Mouse (Mus musculus): ENCODE measurements at regions not wholly inside any gene's neighbourhood (a gene's known extent, or its start where the extent isn't known, plus 50 kb on each side); places are given as distances from the start of the nearest gene placed in this dataset.

- no peak for DNase-seq (ENCODE audit: low spot score in 2 of 2)
Measured at GRCm38 (mm10) chr2:174848981-174849681, 88.7 kb downstream of the Edn3 start.

GRCm38 (mm10) chr2:174850860-174851259 is 90.4 kb downstream of the Edn3 start:
- no peak for DNase-seq (ENCODE audit: low spot score in 2 of 2)

- DNase-seq (ENCODE audit: low spot score in 2 of 2) = peak; percentile 20 to 68
Measured at GRCm38 (mm10) chr2:174851525-174852330, 91.3 kb downstream of the Edn3 start.

GRCm38 (mm10) chr2:174853786-174854185 is 93.4 kb downstream of the Edn3 start:
- no peak for DNase-seq (ENCODE audit: low spot score in 2 of 2)

DNA sequence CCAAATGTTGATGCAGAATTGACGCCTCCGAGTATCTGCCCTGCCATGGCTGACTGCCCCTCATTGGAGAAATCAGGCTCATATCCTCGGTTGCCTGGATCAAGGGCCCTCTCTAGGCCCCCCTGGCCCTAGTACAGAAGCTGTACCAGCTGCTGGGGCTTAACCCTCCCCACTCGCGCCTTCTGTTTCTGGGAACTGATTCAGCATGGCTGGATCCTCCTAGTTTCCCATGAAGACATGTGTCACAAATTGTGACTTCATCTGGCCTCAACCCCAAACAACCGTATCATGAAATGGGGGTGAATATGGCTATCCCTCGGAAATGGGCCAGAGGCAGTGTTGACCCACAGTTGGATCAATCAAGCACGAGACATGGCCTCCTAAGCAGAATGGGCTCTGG is 95.1 kb downstream of the Edn3 start:
- no peak for DNase-seq (ENCODE audit: low spot score in 2 of 2)

GRCm38 (mm10) chr2:174856135-174856534 is 95.7 kb downstream of the Edn3 start:
- DNase-seq (ENCODE audit: low spot score in 2 of 2) = no peak

- DNase-seq (ENCODE audit: low spot score in 2 of 2) = peak; percentile 68 to 77
Measured at GRCm38 (mm10) chr2:174858011-174858834, 97.8 kb downstream of the Edn3 start.

GRCm38 (mm10) chr2:174858835-174859215 is 98.4 kb downstream of the Edn3 start:
- DNase-seq (ENCODE audit: low spot score in 2 of 2) = no peak

DNA sequence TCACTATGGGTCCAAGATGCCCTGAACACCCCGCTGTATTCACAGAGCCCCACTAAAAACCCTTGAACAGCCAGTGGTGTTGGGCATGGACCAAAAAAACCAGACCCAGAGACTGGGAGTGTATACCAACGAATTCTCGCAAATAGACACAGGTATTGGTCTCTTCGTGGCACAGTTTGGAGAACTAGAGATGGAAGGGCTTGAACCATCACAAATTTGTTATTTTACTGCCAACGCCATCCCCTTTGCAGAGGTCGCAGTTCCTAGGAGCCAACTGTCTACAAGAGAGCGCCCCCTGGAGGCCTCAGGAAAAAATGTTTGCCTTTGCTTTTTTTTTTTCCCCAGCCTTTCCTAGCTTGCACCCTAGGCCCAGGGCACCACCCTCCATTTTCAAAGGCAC is 99.1 kb downstream of the Edn3 start:
- DNase-seq (ENCODE audit: low spot score in 2 of 2) = peak in 1 of 2 experiments; percentile 7

- DNase-seq (ENCODE audit: low spot score in 2 of 2) = no peak
Measured at GRCm38 (mm10) chr2:174864657-174865056, 104.2 kb downstream of the Edn3 start.

- no peak for DNase-seq (ENCODE audit: low spot score in 2 of 2)
Measured at GRCm38 (mm10) chr2:174866546-174866945, 106.1 kb downstream of the Edn3 start.

DNA sequence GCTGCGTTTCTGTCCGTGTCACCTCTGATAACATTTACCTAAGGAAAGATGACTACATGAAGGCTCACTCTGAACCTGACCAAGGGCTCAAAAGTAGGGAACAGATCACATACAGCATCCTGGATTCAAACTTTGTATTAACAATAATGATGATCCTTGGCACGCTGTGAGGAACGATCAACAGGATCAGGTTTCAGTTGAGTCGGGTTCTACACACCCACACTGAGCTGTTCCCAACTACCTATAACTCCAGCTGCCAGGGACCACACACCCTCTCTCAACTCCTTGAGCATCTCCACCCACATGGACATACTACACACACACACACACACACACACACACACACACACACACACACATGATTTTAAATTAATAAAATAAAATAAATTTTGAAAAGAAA is 107.0 kb downstream of the Edn3 start:
- no peak for DNase-seq (ENCODE audit: low spot score in 2 of 2)

GRCm38 (mm10) chr2:174868186-174868585 is 107.8 kb downstream of the Edn3 start:
- DNase-seq (ENCODE audit: low spot score in 2 of 2) = no peak

- no peak for DNase-seq (ENCODE audit: low spot score in 2 of 2)
Measured at GRCm38 (mm10) chr2:174868743-174869369, 108.4 kb downstream of the Edn3 start.

DNA sequence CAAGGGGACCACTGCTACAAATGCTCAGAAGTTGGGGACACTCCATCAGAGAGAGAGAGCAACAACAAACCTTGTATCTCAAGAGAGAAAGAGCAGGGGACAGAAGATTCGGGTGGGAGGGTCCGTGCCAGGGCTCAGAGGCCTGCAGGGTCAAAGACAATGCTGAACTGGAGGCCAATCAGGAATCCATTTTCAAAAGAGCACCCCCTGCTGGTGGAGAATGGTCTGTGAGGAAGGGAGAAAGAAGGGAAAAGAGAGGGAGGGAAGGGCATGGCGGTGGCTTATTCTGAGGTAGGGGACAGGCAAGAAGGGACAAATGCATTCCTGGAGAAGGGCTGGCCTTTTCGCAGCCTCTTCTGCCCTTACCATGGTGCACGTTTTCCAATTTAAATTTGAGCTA is 109.9 kb downstream of the Edn3 start:
- no peak for DNase-seq (ENCODE audit: low spot score in 2 of 2)

DNA sequence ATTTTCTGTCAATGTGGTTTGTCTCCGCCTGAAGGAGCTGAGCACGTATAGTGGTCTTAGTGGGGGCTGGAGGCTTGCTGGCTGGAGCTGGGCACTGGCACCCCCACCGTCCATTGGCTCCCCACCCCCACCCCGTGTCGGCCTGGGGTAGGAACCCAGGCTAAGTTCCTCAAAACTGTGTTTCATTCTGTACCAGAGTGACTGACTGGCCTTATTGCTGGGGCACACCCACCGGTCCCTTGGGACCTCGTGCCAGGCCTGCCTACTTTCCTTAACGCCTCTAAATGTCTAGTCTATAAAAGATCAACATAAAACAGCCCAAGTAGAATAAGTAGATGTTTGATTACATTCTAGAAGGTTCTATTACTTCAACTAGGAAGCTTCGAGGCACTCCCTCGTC is 110.8 kb downstream of the Edn3 start:
- no peak for DNase-seq (ENCODE audit: low spot score in 2 of 2)

- DNase-seq (ENCODE audit: low spot score in 2 of 2) = no peak
Measured at GRCm38 (mm10) chr2:174871844-174872243, 111.4 kb downstream of the Edn3 start.

DNA sequence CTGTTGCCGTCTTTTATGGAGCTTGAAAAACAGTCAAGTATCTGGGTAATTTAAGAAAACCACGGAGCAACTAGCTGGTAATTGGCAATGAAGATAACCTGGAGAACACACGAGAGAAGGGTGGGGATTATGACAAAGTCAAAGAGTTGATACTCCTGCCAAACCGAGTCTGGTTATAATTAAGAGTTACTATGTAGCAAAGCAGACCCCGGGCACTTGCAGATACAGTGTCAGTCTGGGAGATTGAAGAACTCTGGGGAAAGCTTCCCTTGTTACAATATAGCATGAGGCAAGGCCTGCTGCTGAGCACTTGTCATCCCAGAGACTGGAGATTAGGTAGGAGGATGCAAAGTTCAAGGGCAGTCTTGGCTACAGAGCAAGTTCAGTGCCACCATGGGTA is 116.5 kb downstream of the Edn3 start:
- no peak for DNase-seq (ENCODE audit: low spot score in 2 of 2)

DNA sequence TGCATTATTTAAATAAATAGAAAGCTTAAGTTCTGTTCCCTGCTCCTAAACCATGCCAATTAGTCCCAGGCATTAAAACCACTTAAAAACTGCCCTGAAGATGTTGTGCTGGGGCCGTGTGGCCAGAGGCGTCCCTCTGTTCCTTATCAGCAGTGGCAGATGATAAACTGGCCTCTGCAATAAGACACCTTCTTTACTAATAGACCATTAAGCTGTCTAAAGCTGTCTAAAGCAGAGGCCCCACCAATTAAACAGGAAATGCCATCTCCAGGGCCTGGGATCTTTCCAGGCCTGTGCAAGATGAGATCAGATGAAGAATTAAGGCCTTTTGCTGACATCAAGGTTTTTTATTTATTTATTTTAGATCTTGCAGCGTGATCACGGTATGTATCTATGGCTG is 118.6 kb downstream of the Edn3 start:
- no peak for DNase-seq (ENCODE audit: low spot score in 2 of 2)

- no peak for DNase-seq (ENCODE audit: low spot score in 2 of 2)
Measured at GRCm38 (mm10) chr2:174880659-174881058, 120.2 kb downstream of the Edn3 start.

Measured in left cerebral cortex, adult 8-10 months (tissue).